Mouse (Mus musculus) lung, embryonic 15.5 days (tissue): ENCODE results near the gene Gm10160. TPM values are rescaled to one million over a fixed set of nuclear protein-coding genes. Genes with fewer than 3 reads are reported as not detected.
"Not testable (repeated sequence)": the region's sequence is repeated elsewhere in the genome, so short reads cannot be mapped to it uniquely, and the experiment has no call there.

Source experiments
- ATAC-seq: fragments of 200-750 bp; cut with Nextera tagmentation; 2 replicates; pipeline ENCODE4 v1.8.0; 2017; ENCODE audit warnings: moderate number of reproducible peaks, borderline replicate concordance; ENCODE audit not compliant: low FRiP score, low TSS enrichment; ENCODE audit errors: extremely low read depth
- H3K27ac ChIP-seq: fragments of 300-500 bp; sonication (generic); 2 replicates; pipeline ENCODE4 v1.5.1; 2015; ENCODE audit warnings: moderate library complexity, mild to moderate bottlenecking, inconsistent platforms
- H3K27me3 ChIP-seq: fragments of 300-500 bp; sonication (generic); 2 replicates; pipeline ENCODE4 v1.6.1; 2015; ENCODE audit warnings: inconsistent platforms
- H3K36me3 ChIP-seq: fragments of 300-500 bp; sonication (generic); 2 replicates; pipeline ENCODE4 v1.6.1; 2015; ENCODE audit warnings: inconsistent platforms
- H3K4me1 ChIP-seq: fragments of 300-500 bp; sonication (generic); 2 replicates; pipeline ENCODE4 v1.6.1; 2015; ENCODE audit warnings: inconsistent platforms
- H3K4me2 ChIP-seq: fragments of 300-500 bp; sonication (generic); 2 replicates; pipeline ENCODE4 v1.6.1; 2015; ENCODE audit warnings: inconsistent platforms, mild to moderate bottlenecking, moderate library complexity
- H3K4me3 ChIP-seq: fragments of 300-500 bp; sonication (generic); 2 replicates; pipeline ENCODE4 v1.5.1; 2015; ENCODE audit warnings: mild to moderate bottlenecking, inconsistent platforms
- H3K9ac ChIP-seq: fragments of 300-500 bp; sonication (generic); 2 replicates; pipeline ENCODE4 v1.6.1; 2015; ENCODE audit warnings: inconsistent platforms
- H3K9me3 ChIP-seq: fragments of 300-500 bp; sonication (generic); 2 replicates; pipeline ENCODE4 v1.6.1; 2016; ENCODE audit warnings: inconsistent platforms
- WGBS: fragments of 180-500 bp; shearing (Covaris S2); methylation state at CpG from one replicate; pipeline ENCODE4 v1.1.7; 2015; 5-methylcytosine and 5-hydroxymethylcytosine counted together
- polyA plus RNA-seq: library from polyadenylated mRNA; unstranded; fragments of >200 nt; fragmentation: Nextera tagmentation; extraction: Ambion mirVana; gene quantifications from 2 replicates; pipeline ENCODE4 v1.2.1, GENCODE M21; 2015

Gm10160 gene
- polyA plus RNA-seq, 1 experiment from 2014 or later: not detected

GRCm38 (mm10) chr7:81842998-81843397 lies 12.6 kb downstream of the Gm10160 start:
- no peaks in the 10 kb centered on the region for H3K9me3 ChIP-seq
- no peak overlapping the region for H3K4me2 ChIP-seq
- H3K27me3 ChIP-seq: no peaks in the 10 kb centered on the region
- H3K36me3 ChIP-seq: no peaks in the 10 kb centered on the region
- H3K27ac ChIP-seq: no peak overlapping the region
- 20% methylated on average over 1 of the region's 1 CpGs for WGBS
- no peak overlapping the region for H3K4me3 ChIP-seq
- H3K9ac ChIP-seq: no peak overlapping the region
- ATAC-seq: no peak
- H3K4me1 ChIP-seq: no peaks in the 10 kb centered on the region

DNA sequence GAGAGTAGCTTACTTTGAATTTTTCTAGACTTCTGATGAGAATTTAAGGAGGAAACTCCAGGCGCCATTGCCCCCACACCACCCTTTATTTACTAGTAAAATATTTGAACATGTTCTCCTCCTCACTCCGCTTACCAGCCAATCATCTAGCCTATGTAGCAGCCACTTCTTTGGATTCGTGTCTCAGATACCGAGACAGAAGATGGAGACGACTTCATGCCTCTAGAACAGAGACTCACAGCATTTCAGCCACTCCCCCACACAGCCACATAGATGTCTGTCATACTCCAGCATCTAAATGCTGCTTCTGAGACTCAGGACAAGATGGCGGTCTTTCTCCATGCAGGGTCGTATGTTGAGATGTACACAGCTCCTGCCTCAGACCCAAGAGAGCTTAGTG lies 13.5 kb downstream of the Gm10160 start:
- Histone ChIP-seq H3K9ac (no peak overlapping the region), H3K4me3 (no peak overlapping the region), H3K36me3 (no peaks in the 10 kb centered on the region), H3K9me3 (no peaks in the 10 kb centered on the region), H3K4me2 (no peak overlapping the region), H3K4me1 (no peaks in the 10 kb centered on the region), H3K27me3 (no peaks in the 10 kb centered on the region), H3K27ac (no peak overlapping the region)
- WGBS: 73% methylated on average over 7 of the region's 7 CpGs
- no peak for ATAC-seq

DNA sequence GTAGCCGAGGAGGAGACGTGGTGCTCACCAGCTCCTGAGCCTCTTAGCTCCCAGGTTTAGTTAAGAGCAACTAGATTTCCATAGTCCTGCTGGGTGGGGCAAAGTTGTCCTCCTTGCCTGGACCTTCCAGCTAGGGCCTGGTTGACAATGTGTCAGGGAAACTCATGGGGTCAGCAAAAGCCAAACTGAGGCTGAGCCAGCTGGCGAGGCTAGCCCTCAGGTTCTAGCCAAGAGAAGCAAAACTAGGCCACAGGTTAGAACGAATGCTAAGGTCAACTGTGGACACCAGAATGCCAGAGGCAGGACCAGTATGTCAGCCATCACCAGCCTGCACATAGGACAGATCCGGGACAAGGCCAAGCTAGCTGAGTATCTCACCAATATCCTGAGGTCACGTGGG lies 14.2 kb downstream of the Gm10160 start:
- H3K4me3 ChIP-seq: no peak overlapping the region
- H3K36me3 ChIP-seq: no peaks in the 10 kb centered on the region
- no peaks in the 10 kb centered on the region for H3K9me3 ChIP-seq
- H3K27ac ChIP-seq: no peak overlapping the region
- 79% methylated on average over 6 of the region's 6 CpGs for WGBS
- H3K4me1 ChIP-seq: no peaks in the 10 kb centered on the region
- no peak overlapping the region for H3K9ac ChIP-seq
- H3K4me2 ChIP-seq: no peak overlapping the region
- H3K27me3 ChIP-seq: no peaks in the 10 kb centered on the region
- ATAC-seq: no peak

DNA sequence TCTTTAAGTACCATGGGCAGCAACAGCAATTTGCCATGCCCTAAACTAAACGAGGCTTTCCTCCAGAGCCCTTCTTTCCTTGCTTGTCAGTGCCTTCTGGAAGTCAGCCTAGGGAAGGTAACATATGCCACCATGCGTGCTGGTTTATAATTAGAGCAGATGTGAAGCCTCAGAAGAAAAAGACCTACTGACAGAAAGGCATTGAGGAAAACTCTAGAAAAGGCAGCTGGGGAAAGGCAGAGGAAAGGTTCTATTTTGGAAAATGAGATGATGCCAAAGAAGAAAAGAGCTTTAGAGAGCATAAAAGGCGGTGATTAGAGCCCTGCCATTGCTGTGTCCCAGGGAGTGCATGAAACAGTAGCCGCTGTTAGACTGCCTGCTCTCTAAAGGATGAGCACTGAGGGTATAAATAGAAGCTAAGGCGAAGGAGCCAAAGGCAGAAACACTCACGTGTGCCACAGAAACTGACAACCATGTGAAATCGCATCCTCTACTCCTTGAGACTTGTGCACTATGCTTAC lies 14.9 kb downstream of the Gm10160 start:
- Histone ChIP-seq H3K9me3 (no peaks in the 10 kb centered on the region), H3K9ac (no peak overlapping the region), H3K27me3 (no peaks in the 10 kb centered on the region), H3K4me2 (no peak overlapping the region), H3K27ac (no peak overlapping the region), H3K4me3 (no peak overlapping the region), H3K4me1 (no peaks in the 10 kb centered on the region), H3K36me3 (no peaks in the 10 kb centered on the region)
- WGBS: 60% methylated on average over 7 of the region's 7 CpGs
- no peak for ATAC-seq

GRCm38 (mm10) chr7:81839746-81840145 lies 15.8 kb downstream of the Gm10160 start:
- Histone ChIP-seq H3K27ac (no peak overlapping the region), H3K36me3 (no peaks in the 10 kb centered on the region), H3K4me3 (no peak overlapping the region), H3K4me1 (no peaks in the 10 kb centered on the region), H3K4me2 (no peak overlapping the region), H3K27me3 (no peaks in the 10 kb centered on the region), H3K9me3 (no peaks in the 10 kb centered on the region), H3K9ac (no peak overlapping the region)
- WGBS: 43% methylated on average over 6 of the region's 6 CpGs
- no peak for ATAC-seq

- not testable (repeated sequence) for H3K4me3 ChIP-seq, H3K4me1 ChIP-seq, H3K4me2 ChIP-seq, H3K9ac ChIP-seq, ATAC-seq, H3K27ac ChIP-seq, H3K9me3 ChIP-seq, H3K36me3 ChIP-seq, H3K27me3 ChIP-seq
- 78% methylated on average over 5 of the region's 5 CpGs for WGBS
Observed at GRCm38 (mm10) chr7:81837771-81838170, 17.8 kb downstream of the Gm10160 start.

DNA sequence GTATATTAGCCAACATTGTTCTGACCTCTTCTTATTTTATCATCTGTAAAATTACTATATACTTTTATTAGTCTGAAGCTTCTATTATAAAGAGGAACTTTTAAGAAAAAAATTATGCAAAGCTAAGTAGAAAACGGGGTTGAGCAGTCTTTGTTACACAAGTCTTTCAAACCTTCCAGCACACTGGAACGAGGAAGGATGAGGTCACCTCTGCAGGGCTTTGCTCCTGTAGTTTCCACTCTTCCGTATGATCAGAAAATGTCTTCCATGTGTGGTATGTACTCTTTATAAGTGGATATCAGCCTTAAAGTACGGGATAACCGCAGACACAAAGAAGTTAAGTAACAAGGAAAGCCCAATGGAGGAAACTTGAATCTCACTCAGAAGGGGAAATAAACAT lies 20.2 kb downstream of the Gm10160 start:
- Histone ChIP-seq H3K27ac (no peak overlapping the region), H3K36me3 (no peaks in the 10 kb centered on the region), H3K9me3 (no peaks in the 10 kb centered on the region), H3K4me2 (no peak overlapping the region), H3K4me1 (no peaks in the 10 kb centered on the region), H3K27me3 (no peaks in the 10 kb centered on the region), H3K4me3 (no peak overlapping the region), H3K9ac (no peak overlapping the region)
- 84% methylated on average over 5 of the region's 5 CpGs for WGBS
- ATAC-seq: no peak

- Histone ChIP-seq H3K9ac (no peak overlapping the region), H3K36me3 (no peaks in the 10 kb centered on the region), H3K27me3 (no peaks in the 10 kb centered on the region), H3K9me3 (no peaks in the 10 kb centered on the region), H3K4me2 (no peak overlapping the region), H3K27ac (no peak overlapping the region), H3K4me1 (no peaks in the 10 kb centered on the region), H3K4me3 (no peak overlapping the region)
- no peak for ATAC-seq
Observed at GRCm38 (mm10) chr7:81834847-81835246, 20.7 kb downstream of the Gm10160 start.

DNA sequence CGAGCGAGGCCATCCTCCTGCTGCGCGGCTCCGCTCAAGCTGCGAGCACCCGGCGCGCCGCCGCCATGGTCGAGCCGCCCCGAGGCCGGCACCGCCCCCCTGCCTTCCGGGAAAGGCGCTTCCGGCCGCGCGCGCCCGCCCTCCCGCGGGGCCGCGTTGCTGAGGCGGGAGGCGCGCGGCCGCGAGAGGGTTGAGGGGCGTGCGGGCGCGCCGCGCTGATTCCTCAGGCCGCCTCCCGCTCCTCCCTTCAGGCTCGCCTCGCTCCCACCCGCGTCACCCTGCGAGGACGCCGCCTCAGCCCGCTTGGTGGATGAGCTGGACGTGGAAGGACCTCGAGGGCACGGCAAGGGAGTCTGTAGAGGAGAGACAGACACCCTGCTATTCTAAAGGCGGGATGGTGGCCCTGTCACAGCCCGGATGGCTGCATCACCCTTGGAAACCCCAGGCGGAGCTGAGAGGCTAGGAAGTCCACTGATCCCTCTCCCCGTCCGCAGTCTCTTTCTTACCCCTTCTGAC lies 26.2 kb downstream of the Gm10160 start, which contains the start of gene Btbd1:
Btbd1 (minus strand) TSS at position 53 of the 516 bp plus-strand sequence.
- peak within 1 kb of the TSS; percentile 76 for H3K4me2 ChIP-seq
- under 1% methylated on average over 37 of the region's 58 CpGs for WGBS
- no peaks in the 10 kb centered on the region for H3K36me3 ChIP-seq
- ATAC-seq: peak; percentile 92
- H3K4me1 ChIP-seq: peaks cover 37% of the 10 kb centered on the region
- H3K4me3 ChIP-seq: peak within 1 kb of the TSS; percentile 85
- peak within 1 kb of the TSS; percentile 89 for H3K9ac ChIP-seq
- peak within 1 kb of the TSS; percentile 96 for H3K27ac ChIP-seq
- no peaks in the 10 kb centered on the region for H3K27me3 ChIP-seq
- H3K9me3 ChIP-seq: no peaks in the 10 kb centered on the region

- no peaks in the 10 kb centered on the region for H3K27me3 ChIP-seq
- H3K4me3 ChIP-seq: peak overlapping the region; percentile 85
- H3K4me2 ChIP-seq: peak overlapping the region; percentile 76
- no peaks in the 10 kb centered on the region for H3K9me3 ChIP-seq
- peaks cover 37% of the 10 kb centered on the region for H3K4me1 ChIP-seq
- peak overlapping the region; percentile 96 for H3K27ac ChIP-seq
- under 1% methylated on average over 89 of the region's 91 CpGs for WGBS
- H3K9ac ChIP-seq: peak overlapping the region; percentile 89
- ATAC-seq: peak; percentile 84
- no peaks in the 10 kb centered on the region for H3K36me3 ChIP-seq
Observed at GRCm38 (mm10) chr7:81828681-81829378, 26.8 kb downstream of the Gm10160 start.

GRCm38 (mm10) chr7:81827806-81828667 lies 27.6 kb downstream of the Gm10160 start:
- H3K9me3 ChIP-seq: no peaks in the 10 kb centered on the region
- WGBS: 24% methylated on average over 17 of the region's 17 CpGs
- peak overlapping the region; percentile 76 for H3K4me2 ChIP-seq
- peak overlapping the region; percentile 85 for H3K4me3 ChIP-seq
- H3K36me3 ChIP-seq: no peaks in the 10 kb centered on the region
- H3K27me3 ChIP-seq: no peaks in the 10 kb centered on the region
- peak overlapping the region; percentile 89 for H3K9ac ChIP-seq
- H3K4me1 ChIP-seq: peaks cover 37% of the 10 kb centered on the region
- ATAC-seq: no peak
- H3K27ac ChIP-seq: peak overlapping the region; percentile 96

DNA sequence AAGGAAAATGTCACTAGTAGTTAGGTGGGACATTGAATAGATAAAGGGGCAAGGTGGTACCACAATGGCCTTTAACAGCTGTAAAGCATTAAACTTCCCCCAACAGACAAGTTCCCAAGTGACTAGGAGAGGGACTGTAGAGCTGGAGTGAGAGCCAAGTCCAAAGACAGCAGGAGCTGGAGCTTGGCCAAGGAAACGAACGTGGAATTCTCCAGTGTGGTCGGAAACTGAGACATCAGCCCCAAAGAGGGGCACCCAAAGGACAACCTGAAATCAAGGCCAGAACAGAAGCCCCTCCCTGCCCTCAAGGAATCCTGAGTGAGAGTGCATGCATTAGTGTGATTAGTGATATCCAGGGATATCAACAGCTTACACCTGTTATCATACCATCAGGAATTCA lies 30.2 kb downstream of the Gm10160 start:
- H3K27me3 ChIP-seq: no peaks in the 10 kb centered on the region
- WGBS: 17% methylated on average over 3 of the region's 3 CpGs
- H3K27ac ChIP-seq: no peak overlapping the region
- H3K36me3 ChIP-seq: no peaks in the 10 kb centered on the region
- H3K9me3 ChIP-seq: no peaks in the 10 kb centered on the region
- H3K4me3 ChIP-seq: no peak overlapping the region
- no peak overlapping the region for H3K9ac ChIP-seq
- peak overlapping the region; percentile 27; the same call in 1 of the 2 replicates for H3K4me2 ChIP-seq
- peaks cover 37% of the 10 kb centered on the region for H3K4me1 ChIP-seq
- ATAC-seq: no peak
